Mouse (Mus musculus): ENCODE results near the gene Znrd1.
A peak's percentile ranks its signal among the peaks of the same experiment; 100 is the strongest.

DNA sequence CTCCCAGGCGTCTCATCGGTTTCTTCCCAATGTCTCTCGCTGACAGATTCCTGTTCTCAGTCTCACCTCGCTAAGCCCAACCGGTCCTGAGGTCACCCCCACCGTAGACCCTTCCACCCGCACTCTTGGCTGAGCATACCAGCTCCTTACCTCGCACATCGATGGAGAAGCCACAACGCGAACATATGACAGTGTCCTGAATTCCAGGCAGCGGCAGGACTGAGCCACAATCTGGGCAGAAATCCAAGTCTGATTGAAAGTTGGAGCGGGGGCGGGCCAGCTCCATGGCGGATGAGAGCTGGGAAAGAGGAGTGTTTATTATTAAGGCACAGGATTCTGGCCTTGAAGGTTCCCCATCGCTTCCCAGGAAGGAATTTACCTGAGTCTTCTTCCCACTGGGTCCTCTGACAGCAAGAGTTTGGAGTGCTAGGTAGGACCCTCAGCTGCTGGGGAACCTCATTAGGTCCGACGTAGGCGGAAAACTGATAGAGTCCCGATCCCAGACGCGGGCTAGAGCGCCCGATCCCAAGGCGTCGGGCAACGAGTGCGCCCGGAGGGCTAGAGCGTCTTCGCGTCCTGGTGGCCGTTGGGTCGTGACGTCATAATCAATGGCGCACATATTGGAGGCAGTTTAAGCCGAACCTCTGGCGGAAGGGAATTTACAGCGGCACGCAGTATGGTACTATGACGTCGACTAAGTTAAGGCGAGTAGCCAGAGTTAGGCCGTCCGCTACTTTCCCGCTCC is at the start of gene Znrd1, which contains the start of gene Znrd1as:
- TF ChIP-seq POLR2A (IDR thresholded peaks at IDR 0.05; ENCODE audit: low read depth, low read length) (peak; percentile 65), CTCF (conservative IDR thresholded peaks at IDR 0.05; ENCODE audit: insufficient read depth, insufficient read length, low read depth, low read length) (no peak)
